Mouse (Mus musculus): ENCODE measurements around the gene Tars2. TPM values are rescaled to one million over a fixed set of nuclear protein-coding genes. Genes with fewer than 3 reads are reported as not detected.

The Tars2 gene
- total RNA-seq, 4 experiments from 2014 or later = 48.1 to 51.8 (median 49.0) TPM

DNA sequence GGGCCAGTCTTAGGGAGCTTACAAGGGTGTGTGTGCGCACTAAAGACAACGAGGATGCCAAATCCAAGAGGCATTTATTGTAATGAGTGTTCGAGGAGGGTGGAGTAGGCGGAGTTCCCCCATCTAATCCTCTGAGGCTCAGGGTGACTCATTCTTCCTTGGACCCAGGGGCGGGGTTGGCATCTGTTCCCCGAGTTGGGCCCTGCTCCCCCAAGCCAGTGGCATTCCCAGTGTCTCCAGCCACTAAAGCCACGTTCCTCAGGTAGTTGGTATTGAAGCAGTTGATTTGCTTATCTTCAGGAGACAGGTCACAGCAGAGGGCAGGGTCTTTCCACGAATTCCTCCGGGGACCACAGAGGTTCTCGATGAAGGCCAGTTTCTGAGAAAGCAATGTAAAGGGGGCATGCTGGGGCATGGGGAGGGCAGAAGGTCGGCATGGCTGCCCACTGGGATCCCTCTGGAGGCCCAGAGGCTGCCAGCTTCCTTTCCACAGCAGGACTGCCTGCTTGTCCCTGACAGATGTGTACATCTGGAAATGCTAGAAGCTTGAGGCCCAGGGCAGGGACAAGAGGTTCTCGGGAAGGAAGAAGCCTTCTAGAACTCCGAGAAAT, 25.8 kb downstream of the Tars2 start:
- DNase-seq (ENCODE audit: low spot score) = peak; percentile 45

DNA sequence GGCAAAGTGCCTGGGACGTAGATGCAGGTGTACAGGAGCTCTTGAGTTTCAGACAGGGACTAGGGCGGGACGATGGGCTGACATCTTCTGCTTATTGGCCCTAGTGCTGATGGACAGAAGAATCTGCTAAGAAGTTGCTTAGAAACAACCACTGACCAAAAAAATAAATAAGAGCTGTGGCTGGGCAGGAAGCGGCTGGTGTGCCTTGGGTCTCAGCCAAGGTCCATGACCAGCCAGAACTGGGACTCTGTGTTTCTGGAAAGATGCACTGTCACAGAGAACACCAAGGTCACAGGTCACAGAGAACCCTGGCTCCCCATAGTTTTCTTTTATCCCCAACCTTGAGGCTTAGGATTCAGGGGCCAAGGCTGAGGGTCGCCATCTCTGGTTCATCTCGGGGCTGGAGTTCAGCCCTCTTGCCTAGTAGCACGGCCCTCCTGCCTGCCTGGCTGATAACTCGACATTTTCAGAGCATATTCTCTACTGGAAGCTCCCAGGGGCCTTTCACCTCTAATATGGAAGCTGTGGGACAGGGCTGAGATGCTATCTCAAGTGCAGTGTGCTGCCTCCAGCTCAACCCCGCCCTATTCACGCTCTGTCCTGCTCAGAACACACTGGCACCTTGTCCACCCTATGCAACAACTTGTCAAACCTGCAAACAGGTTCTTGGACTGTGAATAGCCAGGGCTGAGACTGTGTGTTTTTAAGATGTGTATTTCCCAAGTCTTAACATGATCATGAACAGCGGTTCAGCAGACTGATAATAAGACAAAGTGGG, 27.1 kb downstream of the Tars2 start:
- peak; percentile 60 for DNase-seq (ENCODE audit: low spot score)

DNA sequence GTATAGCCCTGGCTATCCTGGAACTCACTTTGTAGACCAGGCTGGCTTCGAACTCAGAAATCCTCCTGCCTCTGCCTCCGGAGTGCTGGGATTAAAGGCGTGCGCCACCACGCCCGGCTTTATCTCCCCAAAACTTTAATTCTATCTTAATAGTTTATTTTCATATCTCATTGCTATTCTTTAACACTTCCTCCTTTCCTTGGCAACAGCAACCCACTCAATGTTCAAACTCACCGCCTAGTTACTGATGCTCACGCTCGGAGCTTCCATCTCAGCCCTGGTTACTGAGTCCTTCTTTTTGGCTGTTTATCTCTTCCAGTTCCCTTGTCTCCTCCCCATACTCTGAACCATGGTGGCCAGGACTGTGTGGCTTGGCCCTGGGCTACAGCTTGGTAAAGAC, 27.7 kb downstream of the Tars2 start:
- no peak for DNase-seq (ENCODE audit: low spot score)

- DNase-seq (ENCODE audit: low spot score) = no peak
These were observed 28.2 kb downstream of the Tars2 start for GRCm38 (mm10) chr3:95731802-95732201.

GRCm38 (mm10) chr3:95730431-95730830, 29.6 kb downstream of the Tars2 start:
- no peak for DNase-seq (ENCODE audit: low spot score)

DNA sequence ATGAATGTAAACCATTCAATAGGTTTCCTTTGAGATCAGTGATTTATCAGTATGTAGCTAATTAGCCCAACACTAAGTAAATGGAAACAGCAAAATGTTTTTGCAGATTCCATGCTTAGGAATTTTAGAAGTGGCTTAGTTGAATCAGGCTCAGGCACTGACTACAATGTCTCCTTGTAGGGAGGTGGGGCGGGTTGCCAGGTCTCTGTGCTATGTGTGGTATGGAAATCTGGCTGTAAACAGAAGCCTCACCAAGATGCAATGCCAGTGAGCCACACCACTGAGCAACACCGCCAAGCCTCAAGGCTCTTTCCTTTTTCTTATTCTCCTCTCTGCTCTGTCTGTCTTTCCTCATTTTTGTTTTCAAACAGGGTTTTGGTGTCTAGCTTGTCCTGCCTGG, 31.1 kb downstream of the Tars2 start:
- DNase-seq (ENCODE audit: low spot score) = no peak

DNA sequence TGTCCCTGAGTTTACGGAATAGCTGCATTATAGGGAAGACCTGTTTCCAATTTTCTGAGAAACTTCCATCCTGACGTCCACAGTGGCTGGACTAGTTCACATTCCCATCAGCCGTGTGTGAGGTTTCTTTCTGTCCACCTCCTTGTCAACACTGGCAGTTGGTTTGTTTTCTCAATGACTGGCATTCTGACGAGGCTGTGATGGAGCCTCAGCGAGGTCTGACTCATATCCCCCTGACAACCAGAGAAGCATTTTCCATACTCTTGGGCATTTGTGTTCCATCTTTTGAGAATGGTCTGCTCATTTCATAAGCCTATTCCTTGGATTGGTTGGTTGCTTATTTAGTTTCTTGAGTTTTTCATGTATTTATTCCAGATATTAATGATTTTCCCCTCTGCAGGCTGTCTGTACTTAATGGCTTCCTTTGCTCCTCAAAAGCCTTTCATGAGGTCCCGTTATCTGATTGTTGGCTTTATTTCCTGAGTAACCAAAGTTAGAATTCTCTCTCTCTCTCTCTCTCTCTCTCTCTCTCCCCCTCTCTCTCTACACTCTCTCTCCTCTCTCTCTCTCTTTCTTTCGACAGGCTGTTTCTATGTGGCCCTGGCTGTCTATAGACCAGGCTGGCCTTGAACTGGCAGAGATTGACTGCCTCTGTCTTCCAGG, 33.2 kb downstream of the Tars2 start:
- no peak for DNase-seq (ENCODE audit: low spot score)

GRCm38 (mm10) chr3:95725863-95726262, 34.1 kb downstream of the Tars2 start:
- DNase-seq (ENCODE audit: low spot score) = no peak

- DNase-seq (ENCODE audit: low spot score) = no peak
These were observed 37.6 kb downstream of the Tars2 start for GRCm38 (mm10) chr3:95722386-95722785.

- DNase-seq (ENCODE audit: low spot score) = no peak
These were observed 41.9 kb downstream of the Tars2 start for GRCm38 (mm10) chr3:95718153-95718552.

DNA sequence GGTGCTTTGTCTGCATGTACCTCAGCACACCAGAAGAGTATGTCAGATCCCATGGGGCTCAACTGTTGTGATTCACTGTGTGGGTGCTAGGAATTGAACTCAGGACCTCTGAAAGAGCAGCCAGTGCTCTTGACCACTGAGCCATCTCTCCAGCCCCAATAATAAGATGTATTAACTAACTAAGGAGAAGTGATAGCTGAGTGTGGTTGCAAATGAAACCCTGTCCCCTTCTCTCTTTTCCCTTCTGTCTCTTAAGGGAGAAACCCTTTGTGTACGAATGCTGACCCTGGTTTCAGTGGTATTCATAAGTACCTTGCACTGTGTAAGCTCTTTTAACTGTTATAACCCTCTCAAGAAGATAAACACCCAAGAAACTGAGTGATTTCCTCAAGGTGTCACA, 43.9 kb downstream of the Tars2 start:
- DNase-seq (ENCODE audit: low spot score) = no peak

GRCm38 (mm10) chr3:95709967-95710366, 50.0 kb downstream of the Tars2 start:
- no peak for DNase-seq (ENCODE audit: low spot score)

GRCm38 (mm10) chr3:95709044-95709443, 51.0 kb downstream of the Tars2 start:
- no peak for DNase-seq (ENCODE audit: low spot score)

DNA sequence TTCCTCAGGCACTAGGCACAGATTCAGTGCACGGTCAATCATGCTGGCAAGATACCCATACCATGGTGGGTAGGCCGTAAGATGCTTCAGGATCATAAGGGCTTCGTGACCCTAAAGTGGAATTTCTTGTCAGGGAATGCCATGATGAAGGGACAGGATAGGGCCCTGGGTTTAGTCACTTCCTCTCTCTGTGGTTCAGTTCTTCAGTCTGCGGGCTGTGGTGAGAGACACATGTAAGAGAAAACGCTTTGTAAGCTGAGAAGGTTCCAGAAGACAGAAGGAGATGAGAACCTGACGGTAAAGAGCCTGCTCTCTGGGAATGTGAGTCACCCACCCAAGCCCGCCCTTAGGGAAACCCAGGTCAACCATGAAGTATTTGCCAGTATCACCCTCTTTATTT, 52.5 kb downstream of the Tars2 start:
- DNase-seq (ENCODE audit: low spot score) = no peak

DNA sequence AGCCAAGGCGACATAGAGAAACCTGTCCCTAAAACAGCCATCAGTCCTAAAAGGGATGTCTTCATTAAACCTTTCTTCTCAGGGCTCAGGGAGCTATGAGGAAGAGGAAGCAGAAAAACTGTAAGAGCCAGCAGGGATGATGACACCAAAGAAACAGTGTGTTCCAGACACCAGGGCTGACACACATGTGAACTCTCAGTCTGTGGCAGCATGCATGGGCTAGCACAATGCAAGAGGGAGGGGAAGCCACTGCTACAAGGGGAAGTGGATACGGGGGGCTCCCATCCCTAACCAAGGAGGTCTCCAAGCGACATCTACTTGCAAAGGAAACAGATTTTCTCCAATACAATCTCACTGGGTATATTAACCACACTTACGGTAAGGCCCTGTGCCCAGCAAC, 53.7 kb downstream of the Tars2 start:
- no peak for DNase-seq (ENCODE audit: low spot score)

- DNase-seq (ENCODE audit: low spot score) = no peak
These were observed 55.4 kb downstream of the Tars2 start for GRCm38 (mm10) chr3:95704612-95705011.

- no peak for DNase-seq (ENCODE audit: low spot score)
These were observed 56.7 kb downstream of the Tars2 start for GRCm38 (mm10) chr3:95703276-95703675.

DNA sequence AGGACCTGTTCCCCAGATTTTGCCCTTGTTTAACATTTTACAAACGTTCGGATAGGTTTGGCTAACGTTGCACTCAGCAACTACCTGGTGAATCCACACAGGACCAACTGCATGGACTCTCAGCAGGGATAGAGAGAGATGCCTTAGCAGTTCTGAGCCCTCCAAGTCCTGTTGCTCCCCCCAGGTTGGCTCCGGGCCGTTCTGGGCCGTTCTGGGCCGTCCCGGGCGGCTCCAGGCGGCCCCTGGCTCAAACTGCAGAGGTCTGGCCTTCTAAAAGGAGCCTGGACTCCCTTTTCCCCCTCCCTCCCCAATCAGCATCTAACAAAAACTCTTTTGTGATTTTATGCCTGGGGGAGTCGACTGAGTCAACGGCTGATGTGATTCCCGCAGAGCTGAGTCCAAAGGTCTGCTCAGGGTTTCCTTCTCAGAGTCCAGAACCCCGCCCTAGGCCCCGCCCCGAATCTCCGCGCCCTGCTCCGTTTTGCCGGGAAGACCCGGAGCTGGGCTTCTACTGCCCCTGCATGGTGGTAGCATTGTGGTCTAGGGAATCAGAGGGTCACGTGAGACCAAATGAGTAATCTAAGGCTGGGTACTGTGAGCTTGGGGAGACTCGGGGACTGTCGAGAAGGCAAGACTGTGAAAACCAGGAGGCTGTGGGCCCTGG, 58.0 kb downstream of the Tars2 start:
- peak; percentile 75 for DNase-seq (ENCODE audit: low spot score)

DNA sequence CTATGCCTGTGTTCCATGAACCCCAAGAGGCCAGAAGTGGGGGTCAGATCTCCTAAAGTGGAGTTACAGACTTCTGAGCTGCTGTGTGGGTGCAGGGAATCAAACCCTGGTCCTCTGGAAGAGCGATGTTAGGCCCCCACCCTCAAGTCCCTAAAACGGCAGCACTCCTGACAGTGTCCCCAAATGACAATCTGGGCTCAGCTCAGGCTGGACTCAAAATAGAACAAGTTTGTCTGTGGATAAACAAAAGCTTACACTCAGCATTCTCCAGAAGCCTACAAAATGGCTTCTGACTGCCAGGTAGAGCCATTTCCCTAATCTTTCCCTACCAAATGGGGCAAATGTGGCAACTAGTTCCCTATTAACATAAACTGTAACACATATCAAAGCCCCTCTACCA, 58.9 kb downstream of the Tars2 start:
- DNase-seq (ENCODE audit: low spot score) = no peak

GRCm38 (mm10) chr3:95700233-95700681, 59.7 kb downstream of the Tars2 start:
- no peak for DNase-seq (ENCODE audit: low spot score)

DNA sequence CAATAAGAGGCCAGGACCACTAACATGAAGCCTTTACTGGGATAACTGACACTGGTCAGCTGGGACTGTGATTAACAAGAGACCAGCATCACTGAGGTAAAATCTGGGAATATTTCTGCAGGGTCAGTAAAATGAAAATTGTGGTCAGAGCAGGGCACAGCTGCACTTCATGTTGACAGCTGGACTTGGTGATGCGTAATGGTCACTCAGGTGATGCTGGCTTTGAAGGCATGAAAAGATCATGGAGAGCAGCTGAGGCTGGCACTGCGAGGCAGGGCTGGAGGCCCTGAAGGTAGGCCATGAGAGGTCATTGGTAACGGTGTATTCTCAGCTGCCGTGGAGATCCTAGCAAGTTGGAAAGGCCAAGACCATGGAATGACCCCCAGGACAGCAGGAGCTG, 61.7 kb downstream of the Tars2 start:
- no peak for DNase-seq (ENCODE audit: low spot score)

- DNase-seq (ENCODE audit: low spot score) = no peak
These were observed 63.6 kb downstream of the Tars2 start for GRCm38 (mm10) chr3:95696360-95696759.

Measured in heart, adult 8-10 months (tissue).